Mouse (Mus musculus): ENCODE results near the gene Sfta2. TPM values are rescaled to one million over a fixed set of nuclear protein-coding genes. Genes with fewer than 3 reads are reported as not detected.

Sfta2 gene
- polyA plus RNA-seq, 1 experiment from 2014 or later: not detected

DNA sequence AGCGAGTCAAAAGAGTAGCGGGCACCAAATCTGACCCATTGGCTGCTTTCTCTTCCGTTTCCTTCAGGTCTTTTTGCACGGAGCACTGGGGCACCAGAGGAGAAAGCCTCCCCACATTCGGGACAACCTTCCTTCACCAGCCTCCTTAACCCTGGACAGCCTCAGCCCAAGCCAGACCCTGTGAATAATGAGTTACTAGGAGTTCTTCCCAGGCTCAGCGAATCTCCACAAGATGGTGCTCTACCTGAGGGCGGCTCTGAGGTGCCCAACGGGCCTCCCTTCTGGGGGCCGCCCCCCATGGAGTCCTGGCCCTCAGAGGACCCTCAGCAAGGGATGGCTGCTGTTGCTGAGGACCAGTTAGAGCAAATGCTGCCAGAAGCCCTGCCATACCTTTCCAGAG is 33.6 kb upstream of the Sfta2 start:
- no peaks in the 10 kb centered on the region for H3K36me3 ChIP-seq (ENCODE audit: control insufficient read depth, insufficient read depth, low read length)
- no peak for DNase-seq
- WGBS: 19% methylated on average over 9 of the region's 9 CpGs

DNA sequence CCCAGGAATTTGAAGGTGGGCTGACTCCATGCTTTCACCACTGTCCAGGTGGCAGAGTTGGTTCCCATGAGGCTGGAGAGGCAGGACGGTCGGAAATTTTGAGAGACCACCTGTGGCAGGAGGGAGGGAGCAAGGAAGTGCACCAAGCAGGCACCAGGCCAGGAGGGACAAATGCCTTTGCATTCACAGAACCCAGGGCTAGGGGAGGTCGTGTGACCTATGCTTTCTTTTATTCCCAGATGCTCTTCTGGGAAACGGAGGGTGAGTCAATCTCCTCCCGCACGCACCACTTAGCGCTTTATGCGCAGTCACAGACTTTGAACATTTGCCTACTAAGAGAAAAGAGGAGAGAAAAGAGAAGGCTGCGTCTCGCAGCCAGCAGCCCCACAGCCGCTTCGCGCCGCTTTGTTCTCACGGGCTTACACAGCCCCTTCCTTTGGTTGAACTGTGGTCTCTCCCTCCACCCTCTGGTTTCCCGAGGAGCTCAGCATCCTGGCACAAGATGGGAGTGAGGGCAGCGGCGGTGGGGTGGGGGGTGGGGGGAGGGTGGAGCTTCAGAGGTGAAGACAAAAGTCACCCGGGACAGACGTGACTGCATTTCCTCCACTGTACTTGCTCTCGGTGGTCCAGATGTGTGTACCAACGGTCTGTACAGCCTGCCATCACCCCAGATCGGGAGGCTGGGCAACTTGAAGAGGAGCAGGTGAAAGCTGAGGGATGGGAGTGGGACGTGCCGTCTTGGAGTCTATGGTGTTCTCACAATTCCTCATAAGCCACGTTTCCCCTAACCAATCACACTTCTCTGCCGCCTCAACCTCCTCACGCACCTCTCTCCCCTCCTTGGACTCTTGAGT is 32.0 kb upstream of the Sfta2 start:
- DNase-seq (peak; percentile 68), ATAC-seq (ENCODE audit: low FRiP score, low TSS enrichment) (peak; percentile 55; the same call in 1 of the 2 replicates)
- Histone ChIP-seq H3K27ac (replicated peaks; ENCODE audit: low read depth, low read length) (no peak overlapping the region), H3K36me3 (ENCODE audit: control insufficient read depth, insufficient read depth, low read length) (no peaks in the 10 kb centered on the region), H3K4me1 (ENCODE audit: control insufficient read depth, insufficient read depth, low read length) (peaks cover 5% of the 10 kb centered on the region), H3K27me3 (ENCODE audit: control insufficient read depth, insufficient read depth, low read length) (peaks cover 9% of the 10 kb centered on the region), H3K4me3 (replicated peaks; ENCODE audit: low read depth, low read length) (peak overlapping the region; percentile 22), H3K4me2 (ENCODE audit: low read length) (peak overlapping the region; percentile 60), H3K9ac (replicated peaks; ENCODE audit: low read length) (peak overlapping the region; percentile 51), H3K9me3 (ENCODE audit: control insufficient read depth, low read length) (no peaks in the 10 kb centered on the region)
- WGBS: 2% methylated on average over 28 of the region's 28 CpGs

More for the DNA sequence above, 33.6 kb upstream of the Sfta2 start:
- Histone ChIP-seq H3K4me1 (ENCODE audit: control insufficient read depth, insufficient read depth, low read length) (peaks cover 5% of the 10 kb centered on the region), H3K4me3 (replicated peaks; ENCODE audit: low read depth, low read length) (no peak overlapping the region), H3K4me2 (ENCODE audit: low read length) (no peak overlapping the region), H3K27ac (replicated peaks; ENCODE audit: low read depth, low read length) (no peak overlapping the region), H3K27me3 (ENCODE audit: control insufficient read depth, insufficient read depth, low read length) (peaks cover 9% of the 10 kb centered on the region), H3K9me3 (ENCODE audit: control insufficient read depth, low read length) (no peaks in the 10 kb centered on the region), H3K9ac (replicated peaks; ENCODE audit: low read length) (no peak overlapping the region)
- ATAC-seq (ENCODE audit: low FRiP score, low TSS enrichment): no peak

DNA sequence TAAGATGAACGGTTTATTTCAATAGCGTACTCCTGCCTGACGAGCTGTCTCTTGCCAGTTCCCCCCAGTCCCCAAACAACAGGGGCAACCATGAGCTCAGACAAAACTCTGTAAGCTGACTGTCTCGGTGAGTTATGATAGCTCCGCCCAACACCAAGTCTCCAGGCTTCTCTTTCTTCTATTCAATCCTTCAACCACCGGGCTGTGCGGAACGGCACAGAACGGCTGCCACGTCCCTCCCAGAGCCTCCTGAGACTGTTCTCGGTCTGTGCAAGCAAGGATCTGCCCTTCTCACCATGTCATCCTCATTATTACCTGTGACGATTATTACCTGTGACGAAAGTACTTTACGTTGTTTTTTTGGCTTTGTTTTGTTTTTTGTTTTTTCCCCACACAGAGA is 30.5 kb upstream of the Sfta2 start:
- no peak overlapping the region for H3K4me3 ChIP-seq (replicated peaks; ENCODE audit: low read depth, low read length)
- H3K9me3 ChIP-seq (ENCODE audit: control insufficient read depth, low read length): no peaks in the 10 kb centered on the region
- H3K27me3 ChIP-seq (ENCODE audit: control insufficient read depth, insufficient read depth, low read length): peaks cover 9% of the 10 kb centered on the region
- no peak overlapping the region for H3K27ac ChIP-seq (replicated peaks; ENCODE audit: low read depth, low read length)
- DNase-seq (no peak), ATAC-seq (ENCODE audit: low FRiP score, low TSS enrichment) (no peak)
- peaks cover 5% of the 10 kb centered on the region for H3K4me1 ChIP-seq (ENCODE audit: control insufficient read depth, insufficient read depth, low read length)
- H3K36me3 ChIP-seq (ENCODE audit: control insufficient read depth, insufficient read depth, low read length): no peaks in the 10 kb centered on the region
- no peak overlapping the region for H3K4me2 ChIP-seq (ENCODE audit: low read length)
- WGBS: 75% methylated on average over 14 of the region's 14 CpGs
- H3K9ac ChIP-seq (replicated peaks; ENCODE audit: low read length): no peak overlapping the region

DNA sequence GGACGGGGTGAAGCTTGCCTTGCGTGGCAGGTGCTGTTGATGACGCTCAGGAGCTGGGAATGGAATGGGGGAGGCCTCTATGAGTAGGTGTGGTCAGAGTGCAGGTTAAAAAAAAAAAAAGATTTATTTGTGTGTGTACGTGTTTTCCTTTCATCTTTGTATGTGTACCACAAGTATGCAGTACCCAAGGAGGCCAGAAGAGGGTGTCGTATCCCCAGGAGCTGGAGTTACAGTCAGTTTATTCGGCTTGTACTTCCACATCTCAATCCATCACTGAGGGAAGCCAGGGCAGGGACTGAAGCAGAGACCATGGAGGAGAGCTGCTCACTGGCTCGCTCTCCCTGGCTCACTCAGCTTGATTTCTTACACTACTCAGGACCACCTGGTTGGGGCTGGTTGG is 29.9 kb upstream of the Sfta2 start:
- Histone ChIP-seq H3K36me3 (ENCODE audit: control insufficient read depth, insufficient read depth, low read length) (no peaks in the 10 kb centered on the region), H3K9me3 (ENCODE audit: control insufficient read depth, low read length) (no peaks in the 10 kb centered on the region), H3K27ac (replicated peaks; ENCODE audit: low read depth, low read length) (no peak overlapping the region), H3K9ac (replicated peaks; ENCODE audit: low read length) (no peak overlapping the region), H3K4me1 (ENCODE audit: control insufficient read depth, insufficient read depth, low read length) (peaks cover 5% of the 10 kb centered on the region), H3K27me3 (ENCODE audit: control insufficient read depth, insufficient read depth, low read length) (peaks cover 9% of the 10 kb centered on the region), H3K4me3 (replicated peaks; ENCODE audit: low read depth, low read length) (no peak overlapping the region), H3K4me2 (ENCODE audit: low read length) (no peak overlapping the region)
- ATAC-seq (ENCODE audit: low FRiP score, low TSS enrichment) (no peak), DNase-seq (no peak)
- 95% methylated on average over 7 of the region's 7 CpGs for WGBS

DNA sequence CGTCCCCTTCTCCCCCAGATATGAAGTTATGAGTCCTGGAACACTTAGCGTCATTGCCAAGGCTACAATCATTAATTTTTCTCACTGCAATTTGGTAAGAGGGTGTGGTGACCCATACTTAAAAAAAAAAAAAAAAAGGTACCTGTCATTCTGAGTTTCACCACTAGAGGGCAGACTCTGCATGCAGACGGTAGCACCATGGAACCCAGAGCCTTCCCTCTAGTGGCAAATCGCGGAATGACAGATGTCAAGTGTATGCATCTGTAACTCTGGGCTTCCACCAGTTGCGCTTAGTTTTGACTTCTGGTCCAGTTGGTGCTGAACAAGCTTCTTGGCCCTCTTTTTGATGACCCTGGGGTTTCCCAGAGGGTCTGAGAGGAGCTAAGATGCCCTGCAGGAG is 23.1 kb upstream of the Sfta2 start:
- ATAC-seq (ENCODE audit: low FRiP score, low TSS enrichment) (no peak), DNase-seq (peak; percentile 86)
- Histone ChIP-seq H3K9ac (replicated peaks; ENCODE audit: low read length) (no peak overlapping the region), H3K27ac (replicated peaks; ENCODE audit: low read depth, low read length) (no peak overlapping the region), H3K4me2 (ENCODE audit: low read length) (no peak overlapping the region), H3K9me3 (ENCODE audit: control insufficient read depth, low read length) (no peaks in the 10 kb centered on the region), H3K4me3 (replicated peaks; ENCODE audit: low read depth, low read length) (no peak overlapping the region), H3K27me3 (ENCODE audit: control insufficient read depth, insufficient read depth, low read length) (no peaks in the 10 kb centered on the region), H3K4me1 (ENCODE audit: control insufficient read depth, insufficient read depth, low read length) (no peaks in the 10 kb centered on the region), H3K36me3 (ENCODE audit: control insufficient read depth, insufficient read depth, low read length) (no peaks in the 10 kb centered on the region)
- WGBS: 21% methylated on average over 6 of the region's 6 CpGs

DNA sequence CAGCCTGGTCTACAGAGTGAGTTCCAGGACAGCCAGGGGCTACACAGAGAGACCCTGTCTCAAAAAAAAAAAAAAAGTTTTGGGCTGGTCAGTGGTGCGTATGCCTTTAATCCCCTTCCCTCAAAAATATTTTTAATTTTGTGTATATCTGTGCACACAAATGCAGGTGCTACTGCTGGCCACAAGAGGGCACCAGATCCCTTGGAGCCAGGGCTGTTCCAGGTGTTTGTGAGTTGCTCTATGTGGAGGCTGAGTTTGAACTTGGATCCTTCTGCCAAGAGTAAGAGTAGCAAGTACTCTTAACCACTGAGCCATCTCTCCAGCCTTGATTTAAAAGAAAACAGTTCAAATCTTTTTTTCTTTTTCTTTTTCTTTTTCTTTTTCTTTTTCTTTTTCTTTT is 18.4 kb upstream of the Sfta2 start:
- Histone ChIP-seq H3K9me3 (ENCODE audit: control insufficient read depth, low read length) (no peaks in the 10 kb centered on the region), H3K4me2 (ENCODE audit: low read length) (no peak overlapping the region), H3K27me3 (ENCODE audit: control insufficient read depth, insufficient read depth, low read length) (no peaks in the 10 kb centered on the region), H3K36me3 (ENCODE audit: control insufficient read depth, insufficient read depth, low read length) (no peaks in the 10 kb centered on the region), H3K4me3 (replicated peaks; ENCODE audit: low read depth, low read length) (no peak overlapping the region), H3K9ac (replicated peaks; ENCODE audit: low read length) (no peak overlapping the region), H3K27ac (replicated peaks; ENCODE audit: low read depth, low read length) (no peak overlapping the region), H3K4me1 (ENCODE audit: control insufficient read depth, insufficient read depth, low read length) (no peaks in the 10 kb centered on the region)
- ATAC-seq (ENCODE audit: low FRiP score, low TSS enrichment): no peak
- 97% methylated on average over 1 of the region's 1 CpGs for WGBS
- peak; percentile 16 for DNase-seq

DNA sequence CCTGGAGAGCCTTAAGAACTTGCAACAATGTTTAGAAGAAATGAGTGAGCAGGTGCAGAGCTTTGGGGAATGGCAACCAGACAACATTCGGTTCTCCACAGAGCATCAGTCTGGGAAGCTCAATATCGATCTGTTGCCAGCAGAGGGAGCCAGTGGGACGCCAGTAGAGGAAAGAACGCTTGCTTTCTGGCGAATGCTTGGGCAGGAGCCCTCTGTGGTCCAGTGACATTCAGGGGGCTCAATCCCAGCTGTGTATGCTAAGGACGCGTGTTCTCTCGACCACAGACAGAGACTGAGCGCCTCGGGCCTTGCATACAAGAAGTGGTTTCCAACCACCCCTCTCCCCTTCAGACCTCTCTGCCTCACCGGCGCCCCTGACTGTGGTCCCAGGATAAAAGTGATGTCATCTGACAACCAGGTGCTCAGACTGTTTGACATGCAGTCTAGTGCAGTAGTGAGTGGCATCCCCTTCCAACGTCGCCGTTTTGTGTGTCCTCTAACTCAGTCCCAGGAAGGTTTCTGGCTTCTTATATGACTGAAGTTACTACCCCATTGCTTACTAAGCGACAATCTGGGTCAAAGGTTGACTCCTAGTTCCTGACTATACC is 16.9 kb upstream of the Sfta2 start:
- ATAC-seq (ENCODE audit: low FRiP score, low TSS enrichment) (no peak; the same call in 1 of the 2 replicates), DNase-seq (peak; percentile 95)
- Histone ChIP-seq H3K9ac (replicated peaks; ENCODE audit: low read length) (no peak overlapping the region), H3K4me1 (ENCODE audit: control insufficient read depth, insufficient read depth, low read length) (no peaks in the 10 kb centered on the region), H3K9me3 (ENCODE audit: control insufficient read depth, low read length) (no peaks in the 10 kb centered on the region), H3K4me2 (ENCODE audit: low read length) (peak overlapping the region; percentile 42), H3K27me3 (ENCODE audit: control insufficient read depth, insufficient read depth, low read length) (no peaks in the 10 kb centered on the region), H3K36me3 (ENCODE audit: control insufficient read depth, insufficient read depth, low read length) (no peaks in the 10 kb centered on the region), H3K27ac (replicated peaks; ENCODE audit: low read depth, low read length) (no peak overlapping the region), H3K4me3 (replicated peaks; ENCODE audit: low read depth, low read length) (no peak overlapping the region)
- WGBS: 15% methylated on average over 16 of the region's 16 CpGs

DNA sequence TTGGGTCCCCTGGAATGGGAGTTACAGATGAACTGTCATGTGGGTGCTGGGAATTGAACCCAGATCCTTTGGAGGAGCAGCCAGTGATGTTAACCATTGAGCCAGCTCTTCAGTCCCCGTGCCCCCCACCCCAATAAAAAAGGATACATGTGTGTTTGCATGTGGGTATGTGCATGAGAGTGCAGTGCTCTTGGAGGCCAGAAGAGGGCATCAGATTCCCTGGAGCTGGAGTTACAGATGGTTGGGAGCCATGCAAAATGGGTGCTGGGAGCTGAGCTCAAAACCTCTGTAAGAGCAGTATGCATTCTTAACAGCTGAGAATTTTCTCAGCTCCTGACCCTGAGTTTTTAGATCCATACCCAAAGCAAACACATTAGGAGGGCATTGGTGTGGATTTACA is 14.1 kb upstream of the Sfta2 start:
- H3K9me3 ChIP-seq (ENCODE audit: control insufficient read depth, low read length): no peaks in the 10 kb centered on the region
- no peak overlapping the region for H3K4me3 ChIP-seq (replicated peaks; ENCODE audit: low read depth, low read length)
- H3K36me3 ChIP-seq (ENCODE audit: control insufficient read depth, insufficient read depth, low read length): no peaks in the 10 kb centered on the region
- H3K27me3 ChIP-seq (ENCODE audit: control insufficient read depth, insufficient read depth, low read length): no peaks in the 10 kb centered on the region
- ATAC-seq (ENCODE audit: low FRiP score, low TSS enrichment) (no peak), DNase-seq (no peak)
- WGBS: 88% methylated on average over 1 of the region's 1 CpGs
- H3K4me2 ChIP-seq (ENCODE audit: low read length): no peak overlapping the region
- H3K4me1 ChIP-seq (ENCODE audit: control insufficient read depth, insufficient read depth, low read length): no peaks in the 10 kb centered on the region
- no peak overlapping the region for H3K9ac ChIP-seq (replicated peaks; ENCODE audit: low read length)
- no peak overlapping the region for H3K27ac ChIP-seq (replicated peaks; ENCODE audit: low read depth, low read length)

DNA sequence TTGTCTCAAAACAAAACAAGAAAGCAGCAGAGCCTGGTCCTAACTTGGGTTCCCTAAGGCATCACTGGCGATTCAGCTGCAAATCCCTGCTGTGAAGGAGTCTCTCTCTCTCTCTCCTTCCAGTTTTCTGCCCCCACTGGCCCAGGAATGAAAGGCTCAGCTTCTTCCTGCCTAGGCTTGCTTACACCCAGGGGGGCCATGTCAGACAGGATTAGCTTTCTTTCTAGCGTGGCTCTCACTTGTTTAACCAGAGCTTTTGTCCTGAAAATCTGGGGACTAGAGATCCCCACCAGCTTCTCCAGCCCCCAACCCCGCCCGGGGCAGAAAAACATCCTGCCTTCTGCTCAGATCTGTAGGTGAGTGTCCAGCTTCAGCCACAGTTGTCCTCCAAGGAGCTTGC is 13.0 kb upstream of the Sfta2 start:
- 5% methylated on average over 4 of the region's 4 CpGs for WGBS
- H3K27ac ChIP-seq (replicated peaks; ENCODE audit: low read depth, low read length): no peak overlapping the region
- DNase-seq: peak; percentile 39

More for the DNA sequence above, 13.0 kb upstream of the Sfta2 start:
- no peak for ATAC-seq (ENCODE audit: low FRiP score, low TSS enrichment)
- Histone ChIP-seq H3K9me3 (ENCODE audit: control insufficient read depth, low read length) (no peaks in the 10 kb centered on the region), H3K9ac (replicated peaks; ENCODE audit: low read length) (no peak overlapping the region), H3K36me3 (ENCODE audit: control insufficient read depth, insufficient read depth, low read length) (no peaks in the 10 kb centered on the region), H3K27me3 (ENCODE audit: control insufficient read depth, insufficient read depth, low read length) (no peaks in the 10 kb centered on the region), H3K4me2 (ENCODE audit: low read length) (no peak overlapping the region), H3K4me1 (ENCODE audit: control insufficient read depth, insufficient read depth, low read length) (no peaks in the 10 kb centered on the region), H3K4me3 (replicated peaks; ENCODE audit: low read depth, low read length) (no peak overlapping the region)

Data from midbrain, embryonic 14.5 days (tissue).